Mouse (Mus musculus) liver, embryonic 14 days (tissue): ENCODE measurements around the gene Olfr1046. TPM values are rescaled to one million over a fixed set of nuclear protein-coding genes. Genes with fewer than 3 reads are reported as not detected.

Source experiments
- polyA plus RNA-seq: library from polyadenylated mRNA; depleted of rRNA; stranded (reverse); fragments of >200 nt; gene quantifications from 2 replicates; pipeline ENCODE4 v1.2.3, GENCODE M21; 2012; rRNA removed

Olfr1046 gene
- not detected in 2 replicates for polyA plus RNA-seq

DNA sequence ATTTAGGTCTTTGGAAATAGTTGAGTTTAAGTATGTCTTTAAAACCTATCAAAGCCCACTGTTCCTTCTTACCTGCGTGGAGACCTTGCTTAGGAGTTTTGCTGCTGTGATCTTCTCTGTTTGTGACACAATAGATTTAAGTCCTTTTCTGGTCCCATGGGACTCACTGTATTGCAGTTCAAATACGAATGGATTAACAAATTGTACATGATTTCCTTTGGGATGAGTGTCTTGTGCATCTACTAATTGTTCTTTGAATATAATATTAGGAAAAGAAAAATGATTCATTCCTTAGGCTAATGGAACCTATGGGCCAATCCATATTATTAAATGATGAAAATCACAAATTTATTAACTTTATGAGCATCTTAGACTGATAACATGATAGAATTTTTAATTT lies at the start of gene Olfr1046:
Olfr1046 (minus strand) TSS at position 101 of the 400 bp plus-strand sequence.

DNA sequence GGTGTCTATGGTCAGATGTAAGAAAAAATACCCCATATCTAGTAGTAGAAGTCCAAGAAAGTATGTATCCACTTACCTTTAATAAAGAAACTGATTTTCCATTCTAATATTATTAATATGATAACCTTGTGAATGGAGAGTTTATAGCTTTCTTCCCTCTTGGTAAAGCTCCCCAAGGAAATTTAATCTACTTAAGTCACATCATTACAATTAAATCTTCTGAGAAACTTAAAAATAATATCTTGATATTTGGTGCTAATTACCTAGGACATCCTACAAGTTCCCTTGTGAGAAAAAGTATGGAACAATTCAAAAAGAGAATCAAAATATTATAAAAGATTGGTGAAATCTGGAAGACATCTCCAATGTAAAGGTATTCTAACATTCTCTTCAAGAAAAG lies 39.1 kb upstream of the Olfr1046 start, which contains the start of gene Olfr1049:
Olfr1049 (minus strand) TSS at position 101 of the 400 bp plus-strand sequence.

DNA sequence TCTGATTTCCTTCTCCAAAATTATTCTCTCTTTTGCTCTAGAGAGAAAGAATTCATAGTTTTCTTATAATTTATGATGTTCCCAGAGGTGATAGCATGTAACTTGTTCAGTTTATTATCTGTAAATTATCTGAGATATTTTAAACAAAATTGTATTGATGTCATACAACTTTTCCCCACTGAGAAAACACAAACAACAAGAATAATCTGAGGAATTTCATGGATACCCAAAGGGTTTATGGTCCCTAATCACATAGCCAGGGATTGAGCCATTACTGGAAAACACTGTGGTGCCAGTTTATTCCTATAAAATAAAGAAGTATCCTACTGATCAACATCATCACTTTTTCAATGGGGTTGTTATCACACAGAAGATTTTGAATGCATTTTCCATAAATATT lies 21.1 kb upstream of the Olfr1046 start, which contains the start of gene Olfr1048:
Olfr1048 (minus strand) TSS at position 101 of the 400 bp plus-strand sequence.

DNA sequence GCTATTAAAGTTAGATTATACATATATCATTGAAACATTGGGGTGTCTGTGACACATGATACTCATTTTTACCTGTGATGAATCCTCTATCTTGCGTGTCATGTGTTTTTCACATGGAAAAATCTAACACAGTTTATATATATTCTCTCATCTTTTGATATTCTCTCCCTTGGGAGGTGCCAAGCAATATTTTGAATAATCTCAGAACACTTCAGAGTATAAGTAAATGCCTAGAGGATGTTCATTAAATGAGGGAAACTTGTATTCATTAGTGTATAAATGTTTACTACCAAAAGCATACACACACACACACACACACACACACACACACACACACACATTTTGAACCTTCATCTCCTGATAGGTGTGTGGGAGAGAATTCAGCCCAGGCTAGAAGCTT lies 12.2 kb upstream of the Olfr1046 start, which contains the start of gene Olfr1047:
Olfr1047 (minus strand) TSS at position 101 of the 400 bp plus-strand sequence.

DNA sequence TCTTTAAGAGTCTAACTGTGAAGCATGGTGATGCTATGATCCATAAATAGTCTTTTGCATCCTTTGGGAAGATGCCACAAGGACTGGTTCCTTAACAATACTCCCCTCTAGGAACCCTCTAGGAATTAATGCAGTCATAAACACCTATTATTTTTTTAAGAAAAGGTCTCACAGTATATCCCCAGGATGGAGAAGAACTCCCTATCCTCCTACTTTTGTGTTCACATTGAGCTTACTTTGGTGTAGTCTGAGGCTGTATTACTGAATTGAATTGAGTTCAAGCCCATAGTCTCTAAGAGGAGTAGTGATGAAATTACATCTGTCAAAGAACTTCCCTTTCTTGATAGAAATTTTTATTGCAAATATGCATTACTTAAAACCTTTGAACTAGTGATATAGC lies 16.2 kb downstream of the Olfr1046 start, which contains the start of gene Olfr1045:
Olfr1045 (minus strand) TSS at position 101 of the 400 bp plus-strand sequence.

DNA sequence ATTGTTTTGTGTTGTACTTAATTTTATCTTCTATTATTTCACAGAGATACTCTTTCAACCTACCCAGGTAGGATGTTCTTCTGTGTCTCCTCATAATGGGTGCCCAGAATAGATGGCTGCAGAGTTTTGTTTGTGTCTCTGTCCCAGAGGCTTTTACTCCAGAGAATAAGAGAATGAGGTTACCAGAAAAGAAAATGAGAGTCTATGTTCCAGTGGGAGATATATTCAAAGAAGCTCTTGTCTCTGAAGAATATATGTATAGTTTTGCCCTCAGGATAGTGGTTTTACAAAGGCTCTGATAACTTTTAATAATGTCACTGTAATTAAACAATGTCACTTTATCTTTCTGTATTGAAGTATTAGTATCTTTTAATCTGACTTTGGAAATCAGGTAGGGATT lies 33.5 kb downstream of the Olfr1046 start, which contains the start of gene Olfr52:
Olfr52 (minus strand) TSS at position 101 of the 400 bp plus-strand sequence.

DNA sequence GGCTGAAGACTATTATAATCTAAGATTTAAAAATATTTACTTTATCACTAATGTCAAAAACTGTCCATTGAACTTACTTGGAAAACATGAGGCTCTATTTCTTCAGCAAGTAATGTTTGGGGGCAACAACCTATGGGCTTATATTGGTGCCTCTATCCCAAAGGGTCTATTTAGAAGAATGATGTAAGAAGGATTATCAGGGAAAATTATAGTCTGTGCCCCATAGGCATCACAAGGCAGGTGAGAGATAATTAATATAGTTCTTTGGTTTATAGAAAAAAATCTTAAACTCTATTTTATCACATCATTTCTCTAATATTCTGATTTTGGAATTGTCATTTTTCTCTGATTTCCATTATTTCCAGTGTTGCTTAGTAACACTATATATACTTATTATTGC lies 41.4 kb downstream of the Olfr1046 start, which contains the start of gene Olfr1044:
Olfr1044 (minus strand) TSS at position 101 of the 400 bp plus-strand sequence.

DNA sequence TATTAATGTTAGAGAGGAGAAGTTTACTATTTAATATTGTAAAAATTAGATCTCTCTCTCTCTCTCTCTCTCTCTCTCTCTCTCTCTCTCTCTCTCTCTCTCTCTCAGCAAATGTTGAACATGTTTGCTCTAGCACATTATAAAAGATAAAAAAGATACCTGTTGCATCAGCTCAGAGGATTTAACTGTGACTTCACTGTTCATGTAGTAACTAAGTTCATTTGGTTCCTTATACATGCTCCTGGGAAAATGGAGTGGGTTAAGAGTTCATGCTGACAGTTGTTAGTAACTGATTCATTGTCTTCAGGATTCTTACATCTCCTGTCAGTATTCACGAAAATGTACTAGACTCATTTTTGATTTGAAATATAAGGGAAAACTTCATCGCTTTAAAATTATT lies 51.7 kb downstream of the Olfr1046 start, which contains the start of gene Olfr1043:
Olfr1043 (minus strand) TSS at position 101 of the 400 bp plus-strand sequence.

Other genes starting within 250 kb of the Olfr1046 start
- gene Olfr1029, start 245.4 kb downstream of the Olfr1046 start, polyA plus RNA-seq = not detected in 2 replicates
- not detected in 2 replicates for gene Olfr1030, start 240.0 kb downstream of the Olfr1046 start, polyA plus RNA-seq
- not detected in 2 replicates for gene Olfr1031, start 229.0 kb downstream of the Olfr1046 start, polyA plus RNA-seq
- not detected in 2 replicates for gene Olfr1032, start 213.8 kb downstream of the Olfr1046 start, polyA plus RNA-seq
- 0.28 and 0.37 TPM in 2 replicates for gene Olfr1033, start 198.7 kb downstream of the Olfr1046 start, polyA plus RNA-seq
- 0.06 and 0.09 TPM in 2 replicates for gene Olfr1034, start 173.5 kb downstream of the Olfr1046 start, polyA plus RNA-seq
- gene Olfr1036, start 145.3 kb downstream of the Olfr1046 start, polyA plus RNA-seq = not detected in 2 replicates
- not detected in 2 replicates for gene Olfr1037, start 131.9 kb downstream of the Olfr1046 start, polyA plus RNA-seq
- not detected in 2 replicates for gene Olfr1039, start 83.4 kb downstream of the Olfr1046 start, polyA plus RNA-seq
- not detected in 2 replicates for gene Olfr1040, start 72.6 kb downstream of the Olfr1046 start, polyA plus RNA-seq
- gene Olfr1042, start 57.5 kb downstream of the Olfr1046 start, polyA plus RNA-seq = not detected in 2 replicates
- gene Olfr1043, start 51.8 kb downstream of the Olfr1046 start, polyA plus RNA-seq = not detected in 2 replicates
- gene Olfr1044, start 41.5 kb downstream of the Olfr1046 start, polyA plus RNA-seq = not detected in 2 replicates
- not detected in 2 replicates for gene Olfr52, start 33.6 kb downstream of the Olfr1046 start, polyA plus RNA-seq
- not detected in 2 replicates for gene Olfr1045, start 16.3 kb downstream of the Olfr1046 start, polyA plus RNA-seq
- not detected in 2 replicates for gene Olfr1047, start 12.1 kb upstream of the Olfr1046 start, polyA plus RNA-seq
- not detected in 2 replicates for gene Olfr1048, start 21.0 kb upstream of the Olfr1046 start, polyA plus RNA-seq
- not detected in 2 replicates for gene Olfr1049, start 39.0 kb upstream of the Olfr1046 start, polyA plus RNA-seq
- not detected in 2 replicates for gene Olfr1051, start 59.8 kb upstream of the Olfr1046 start, polyA plus RNA-seq
- not detected in 2 replicates for gene Olfr1052, start 73.1 kb upstream of the Olfr1046 start, polyA plus RNA-seq
- gene Olfr1053, start 96.0 kb upstream of the Olfr1046 start, polyA plus RNA-seq = not detected in 2 replicates
- not detected in 2 replicates for gene Olfr1054, start 116.1 kb upstream of the Olfr1046 start, polyA plus RNA-seq
- gene Olfr1055, start 131.0 kb upstream of the Olfr1046 start, polyA plus RNA-seq = not detected in 2 replicates
- not detected in 2 replicates for gene Olfr1056, start 143.2 kb upstream of the Olfr1046 start, polyA plus RNA-seq
- not detected in 2 replicates for gene Olfr1057, start 159.1 kb upstream of the Olfr1046 start, polyA plus RNA-seq
- not detected in 2 replicates for gene Olfr1058, start 169.2 kb upstream of the Olfr1046 start, polyA plus RNA-seq
- gene Olfr1061, start 194.7 kb upstream of the Olfr1046 start, polyA plus RNA-seq = not detected in 2 replicates
- not detected in 2 replicates for gene Olfr1062, start 207.4 kb upstream of the Olfr1046 start, polyA plus RNA-seq
- gene Olfr1065, start 231.3 kb upstream of the Olfr1046 start, polyA plus RNA-seq = not detected in 2 replicates
- gene Olfr1066, start 237.0 kb upstream of the Olfr1046 start, polyA plus RNA-seq = not detected in 2 replicates